Mouse (Mus musculus): ENCODE data around the gene Tmem176a.

DNA sequence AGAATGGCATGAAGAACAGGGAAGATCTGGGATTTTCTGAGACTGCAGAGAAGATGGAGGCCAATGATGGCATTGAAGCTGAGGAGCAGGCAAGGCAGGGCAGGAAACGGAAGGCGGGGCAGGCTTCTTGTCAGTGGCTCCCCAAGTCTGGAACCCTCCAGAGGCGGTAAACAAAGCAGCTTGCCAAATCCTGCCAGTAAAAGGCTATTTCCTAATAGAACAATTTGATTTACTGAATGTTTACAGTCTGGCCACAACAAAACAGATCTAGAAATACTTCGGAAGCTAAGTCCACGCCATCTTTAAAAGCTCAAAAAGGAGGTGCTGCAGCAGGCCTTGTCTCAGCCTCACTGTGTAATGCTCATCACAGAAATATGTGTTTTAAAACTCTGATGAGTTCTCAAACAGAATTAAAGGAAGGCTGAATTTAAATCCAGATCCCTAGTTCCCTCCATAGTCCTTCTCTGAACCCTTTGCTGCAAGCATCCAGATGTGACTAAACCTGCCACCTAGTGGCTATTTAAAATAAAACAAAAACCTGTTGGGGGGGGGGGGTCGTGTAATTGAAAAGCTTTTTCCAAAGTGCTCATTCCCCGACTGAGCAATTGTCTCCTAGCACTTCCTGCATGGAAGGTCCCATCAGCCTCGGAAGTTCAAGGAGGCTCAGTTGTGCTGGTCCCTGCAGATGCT is 17.0 kb downstream of the Tmem176a start:
- TF ChIP-seq USF1 (IDR thresholded peaks at IDR 0.05; ENCODE audit: low read depth, low read length) (no peak), RCOR1 (IDR thresholded peaks at IDR 0.05; ENCODE audit: low read depth, low read length) (no peak), GATA1 (IDR thresholded peaks at IDR 0.05; ENCODE audit: low read depth, low read length) (no peak), EP300 (IDR thresholded peaks at IDR 0.05; ENCODE audit: low read depth in 1 of 2, low read length in 2 of 2) (no peak), POLR2A (IDR thresholded peaks at IDR 0.05; ENCODE audit: control insufficient read depth in 1 of 2, insufficient read depth in 1 of 2, low read depth in 1 of 2, low read length in 2 of 2, poor library complexity in 1 of 2) (no peak)

Data from MEL (cell line).